Mouse (Mus musculus): ENCODE measurements around the gene Thtpa. TPM values are rescaled to one million over a fixed set of nuclear protein-coding genes. Genes with fewer than 3 reads are reported as not detected.

Gene Thtpa
- total and polyA plus RNA-seq, 3 experiments: 9.0 to 13.2 TPM; not detected in 1

GRCm38 (mm10) chr14:55106990-55107389 is 12.4 kb downstream of the Thtpa start:
- peaks cover 2% of the 10 kb centered on the region; the same call in 1 of the 2 replicates for H3K79me2 ChIP-seq (ENCODE audit: control insufficient read depth, insufficient read depth, low read length, poor library complexity)
- H3K4me3 ChIP-seq (ENCODE audit: control insufficient read depth in 1 of 2, insufficient read depth in 1 of 2, low read depth in 2 of 2, low read length in 2 of 2): no peak overlapping the region
- no peak overlapping the region for H3K27ac ChIP-seq (ENCODE audit: control insufficient read depth, low read depth, low read length)
- no peak for DNase-seq (ENCODE audit: low read depth, low spot score)
- H3K27me3 ChIP-seq (ENCODE audit: control insufficient read depth in 1 of 2, insufficient read depth in 2 of 2, low read length in 2 of 2): peaks cover 2 to 5% of the 10 kb centered on the region in 2 experiments; a peak in 3 of 4 replicates
- no peaks in the 10 kb centered on the region for H3K9me3 ChIP-seq (replicated peaks; ENCODE audit: insufficient read depth, low read length)
- H3K9ac ChIP-seq (ENCODE audit: control insufficient read depth, low read depth, low read length, poor library complexity, severe bottlenecking): no peak overlapping the region
- peaks cover 6 to 10% of the 10 kb centered on the region in 2 experiments for H3K4me1 ChIP-seq (ENCODE audit: control insufficient read depth in 1 of 2, insufficient read depth in 2 of 2, low read length in 2 of 2)
- H3K36me3 ChIP-seq (ENCODE audit: control insufficient read depth in 1 of 2, insufficient read depth in 2 of 2, low read length in 2 of 2): peaks cover 0 to 5% of the 10 kb centered on the region in 2 experiments; a peak in 2 of 4 replicates
- TF ChIP-seq CTCF (IDR thresholded peaks at IDR 0.05 in 2 of 3, conservative IDR thresholded peaks at IDR 0.05 in 1 of 3; ENCODE audit: control insufficient read depth in 1 of 3, insufficient read depth in 1 of 3, low read depth in 2 of 3, low read length in 3 of 3, poor library complexity in 1 of 3, severe bottlenecking in 1 of 3): no peak
- TF ChIP-seq RCOR1 (IDR thresholded peaks at IDR 0.05; ENCODE audit: low read depth, low read length): no peak
- no peak for TF ChIP-seq ZNF384 (IDR thresholded peaks at IDR 0.05; ENCODE audit: low read depth, low read length)
- TF ChIP-seq NELFE (IDR thresholded peaks at IDR 0.05; ENCODE audit: low read depth, low read length): no peak
- no peak for TF ChIP-seq ZC3H11A (IDR thresholded peaks at IDR 0.05; ENCODE audit: low read depth, low read length)
- no peak for TF ChIP-seq MAZ (IDR thresholded peaks at IDR 0.05; ENCODE audit: low read depth, low read length)
- TF ChIP-seq HCFC1 (IDR thresholded peaks at IDR 0.05; ENCODE audit: low read depth, low read length): no peak
- TF ChIP-seq GABPA (IDR thresholded peaks at IDR 0.05; ENCODE audit: low read depth, low read length): no peak
- TF ChIP-seq NRF1 (IDR thresholded peaks at IDR 0.05; ENCODE audit: insufficient read depth, low read depth, low read length, poor library complexity, severe bottlenecking): no peak
- TF ChIP-seq POLR2AphosphoS2 (IDR thresholded peaks at IDR 0.05; ENCODE audit: low read length): no peak
- no peak for TF ChIP-seq MAFK (IDR thresholded peaks at IDR 0.05; ENCODE audit: borderline replicate concordance, low read depth, low read length)
- TF ChIP-seq TBP (IDR thresholded peaks at IDR 0.05; ENCODE audit: low read depth, low read length): no peak
- TF ChIP-seq SIN3A (IDR thresholded peaks at IDR 0.05; ENCODE audit: low read length): no peak
- TF ChIP-seq POLR2A (IDR thresholded peaks at IDR 0.05; ENCODE audit: control insufficient read depth in 1 of 2, insufficient read depth in 1 of 2, low read depth in 1 of 2, low read length in 2 of 2, poor library complexity in 1 of 2): no peak
- no peak for TF ChIP-seq TAL1 (IDR thresholded peaks at IDR 0.05; ENCODE audit: low read length)
- TF ChIP-seq KAT2A (conservative IDR thresholded peaks at IDR 0.05; ENCODE audit: low read depth, low read length): no peak

- Histone ChIP-seq H3K4me3 (ENCODE audit: control insufficient read depth in 1 of 2, insufficient read depth in 1 of 2, low read depth in 2 of 2, low read length in 2 of 2) (no peak overlapping the region), H3K27me3 (ENCODE audit: control insufficient read depth in 1 of 2, insufficient read depth in 2 of 2, low read length in 2 of 2) (peaks cover 2 to 5% of the 10 kb centered on the region in 2 experiments; a peak in 3 of 4 replicates), H3K9ac (ENCODE audit: control insufficient read depth, low read depth, low read length, poor library complexity, severe bottlenecking) (no peak overlapping the region), H3K36me3 (ENCODE audit: control insufficient read depth in 1 of 2, insufficient read depth in 2 of 2, low read length in 2 of 2) (peaks cover 0 to 5% of the 10 kb centered on the region in 2 experiments; a peak in 2 of 4 replicates), H3K79me2 (ENCODE audit: control insufficient read depth, insufficient read depth, low read length, poor library complexity) (peaks cover 2% of the 10 kb centered on the region; the same call in 1 of the 2 replicates), H3K27ac (ENCODE audit: control insufficient read depth, low read depth, low read length) (no peak overlapping the region), H3K9me3 (replicated peaks; ENCODE audit: insufficient read depth, low read length) (no peaks in the 10 kb centered on the region), H3K4me1 (ENCODE audit: control insufficient read depth in 1 of 2, insufficient read depth in 2 of 2, low read length in 2 of 2) (peaks cover 6 to 10% of the 10 kb centered on the region in 2 experiments)
- no peak for DNase-seq (ENCODE audit: low read depth, low spot score)
- TF ChIP-seq SMC3 (IDR thresholded peaks at IDR 0.05; ENCODE audit: low read depth, low read length) (no peak), BHLHE40 (IDR thresholded peaks at IDR 0.05; ENCODE audit: borderline replicate concordance, low read depth, low read length) (no peak), ZNF384 (IDR thresholded peaks at IDR 0.05; ENCODE audit: low read depth, low read length) (no peak), TCF12 (IDR thresholded peaks at IDR 0.05; ENCODE audit: low read depth, low read length) (no peak), MEF2A (IDR thresholded peaks at IDR 0.05; ENCODE audit: extremely low read depth, insufficient replicate concordance, low read depth, low read length, poor library complexity, severe bottlenecking) (no peak), CHD1 (IDR thresholded peaks at IDR 0.05; ENCODE audit: low read depth, low read length) (no peak), MAFK (IDR thresholded peaks at IDR 0.05; ENCODE audit: borderline replicate concordance, low read depth, low read length) (no peak), NRF1 (IDR thresholded peaks at IDR 0.05; ENCODE audit: insufficient read depth, low read depth, low read length, poor library complexity, severe bottlenecking) (no peak), MYB (IDR thresholded peaks at IDR 0.05; ENCODE audit: low read depth, low read length) (no peak), USF1 (IDR thresholded peaks at IDR 0.05; ENCODE audit: low read depth, low read length) (no peak), POLR2AphosphoS2 (IDR thresholded peaks at IDR 0.05; ENCODE audit: low read length) (no peak), GABPA (IDR thresholded peaks at IDR 0.05; ENCODE audit: low read depth, low read length) (no peak), ETS1 (IDR thresholded peaks at IDR 0.05; ENCODE audit: low read depth, low read length) (no peak), JUND (IDR thresholded peaks at IDR 0.05; ENCODE audit: low read depth, low read length) (no peak), SIN3A (IDR thresholded peaks at IDR 0.05; ENCODE audit: low read length) (no peak), MYC (IDR thresholded peaks at IDR 0.05; ENCODE audit: low read depth, low read length) (no peak), TAL1 (IDR thresholded peaks at IDR 0.05; ENCODE audit: low read length) (no peak), USF2 (IDR thresholded peaks at IDR 0.05; ENCODE audit: borderline replicate concordance in 1 of 2, insufficient read depth in 1 of 2, low read depth in 1 of 2, low read length in 2 of 2) (no peak), POLR2A (IDR thresholded peaks at IDR 0.05; ENCODE audit: control insufficient read depth in 1 of 2, insufficient read depth in 1 of 2, low read depth in 1 of 2, low read length in 2 of 2, poor library complexity in 1 of 2) (no peak)
Measured at GRCm38 (mm10) chr14:55108202-55108870, 13.8 kb downstream of the Thtpa start.

Measured in MEL (cell line).